Mouse (Mus musculus) stomach, postnatal 0 days (tissue): ENCODE measurements around the gene Psip1.

ENCODE experiments used
- CTCF ChIP-seq: IDR thresholded peaks from 2 replicates; pipeline ENCODE4 v1.5.1; 2016; ENCODE audit warnings: antibody characterized with exemption, low read depth, mild to moderate bottlenecking, moderate library complexity
- EP300 ChIP-seq: optimal IDR thresholded peaks from 2 replicates; pipeline ENCODE3; 2016; ENCODE audit warnings: antibody characterized with exemption

DNA sequence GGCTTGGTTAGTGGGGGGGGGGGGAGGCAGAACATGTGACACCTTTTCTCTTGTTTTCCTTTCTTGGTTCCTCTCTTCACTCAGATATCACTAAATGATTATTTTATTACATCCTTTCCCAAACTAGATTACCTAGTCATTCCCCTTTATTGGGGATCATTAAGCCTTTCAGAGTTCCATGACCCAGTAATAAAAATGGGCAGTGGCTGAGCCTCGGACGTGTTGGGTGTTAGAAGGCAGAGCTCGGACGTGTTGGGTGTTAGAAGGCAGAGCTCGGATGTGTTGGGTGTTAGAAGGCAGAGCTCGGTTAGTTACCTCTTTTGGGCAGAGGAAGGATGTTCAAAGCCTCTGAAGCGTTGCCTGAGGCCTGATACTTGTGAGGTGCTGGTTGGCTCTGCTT lies 47.8 kb upstream of the Psip1 start:
- TF ChIP-seq CTCF = no peak
- no peak for TF ChIP-seq EP300
